Mouse (Mus musculus) CD8-positive naive resting alpha-beta T cell, adult 2 months (primary cell): Measurements from ENCODE around the gene Ube3c.
"Not testable (repeated sequence)": the region's sequence is repeated elsewhere in the genome, so short reads cannot be mapped to it uniquely, and the experiment has no call there.

Experiments
- DNase-seq, 2 experiments: peaks; one replicate each; pipeline ENCODE4 v3.0.0; 2022; ENCODE audit warnings: low read depth in 2 of 2, low spot score in 2 of 2

Gene Ube3c

DNA sequence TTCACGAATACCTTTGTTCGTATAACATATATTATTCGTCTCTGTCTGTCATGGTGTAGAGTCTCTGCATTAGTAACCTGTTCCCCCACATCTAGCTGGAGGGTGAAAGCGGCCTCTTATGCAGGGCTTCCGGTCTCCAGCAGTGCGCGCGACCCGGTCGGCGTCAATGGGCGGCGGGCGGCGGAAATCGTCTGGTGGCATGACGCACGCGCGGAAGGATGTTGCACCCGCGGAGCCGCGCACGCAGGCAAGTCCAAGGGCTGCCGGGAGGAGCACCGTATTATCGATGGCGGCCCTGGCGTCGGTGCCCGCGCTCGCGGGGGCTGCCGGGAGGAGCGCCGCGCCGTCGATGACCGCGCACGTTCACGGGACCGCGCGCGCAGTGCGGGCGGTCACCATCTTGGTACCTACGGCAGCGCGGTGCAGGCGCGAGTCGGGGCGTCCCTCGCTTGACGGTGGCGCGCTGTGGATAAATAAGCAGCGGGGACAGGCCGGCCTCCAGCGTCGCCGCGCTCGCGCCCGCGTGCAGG, at the start of gene Ube3c:
Ube3c (plus strand) TSS at position 395 of the 530 bp plus-strand sequence.
- peak; percentile 97 for DNase-seq

DNA sequence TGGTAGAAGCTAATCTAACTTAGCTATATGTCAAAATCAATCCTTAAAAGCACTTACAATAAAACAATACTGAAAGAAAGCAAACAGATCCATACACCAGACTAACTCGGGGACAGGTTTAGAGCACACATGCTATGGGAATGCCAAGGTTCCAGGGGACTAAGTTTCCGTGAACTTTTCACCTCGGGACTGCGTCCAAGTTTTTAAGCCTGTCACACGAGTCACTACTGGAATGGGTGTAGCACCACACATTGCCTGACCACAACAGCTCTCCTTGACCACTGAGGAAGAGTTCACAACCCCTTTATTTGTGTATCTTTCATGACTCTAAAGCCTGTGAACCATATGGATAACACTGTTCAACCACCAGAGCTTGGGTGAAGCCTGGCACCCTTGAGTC, 8.9 kb upstream of the Ube3c start:
- no peak for DNase-seq

DNA sequence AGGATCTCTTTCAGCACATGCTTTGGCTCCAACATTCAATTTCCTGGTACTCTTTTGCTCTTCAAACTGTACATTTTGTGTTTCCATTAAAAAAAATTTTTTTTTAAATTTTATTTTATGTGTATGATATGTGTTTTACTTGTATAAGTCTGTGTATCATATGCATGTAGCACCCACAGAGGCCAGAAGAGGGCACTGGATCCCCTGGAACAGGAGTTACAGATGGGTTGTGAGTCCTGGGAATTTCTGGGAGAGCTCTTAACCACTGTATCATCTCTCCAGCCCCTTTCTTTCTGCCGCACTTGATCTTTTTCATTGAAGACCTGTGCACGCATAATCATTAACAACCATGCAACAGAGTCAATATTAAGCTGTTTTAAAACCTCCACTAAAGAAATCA, 8.4 kb upstream of the Ube3c start:
- DNase-seq, result no peak

DNA sequence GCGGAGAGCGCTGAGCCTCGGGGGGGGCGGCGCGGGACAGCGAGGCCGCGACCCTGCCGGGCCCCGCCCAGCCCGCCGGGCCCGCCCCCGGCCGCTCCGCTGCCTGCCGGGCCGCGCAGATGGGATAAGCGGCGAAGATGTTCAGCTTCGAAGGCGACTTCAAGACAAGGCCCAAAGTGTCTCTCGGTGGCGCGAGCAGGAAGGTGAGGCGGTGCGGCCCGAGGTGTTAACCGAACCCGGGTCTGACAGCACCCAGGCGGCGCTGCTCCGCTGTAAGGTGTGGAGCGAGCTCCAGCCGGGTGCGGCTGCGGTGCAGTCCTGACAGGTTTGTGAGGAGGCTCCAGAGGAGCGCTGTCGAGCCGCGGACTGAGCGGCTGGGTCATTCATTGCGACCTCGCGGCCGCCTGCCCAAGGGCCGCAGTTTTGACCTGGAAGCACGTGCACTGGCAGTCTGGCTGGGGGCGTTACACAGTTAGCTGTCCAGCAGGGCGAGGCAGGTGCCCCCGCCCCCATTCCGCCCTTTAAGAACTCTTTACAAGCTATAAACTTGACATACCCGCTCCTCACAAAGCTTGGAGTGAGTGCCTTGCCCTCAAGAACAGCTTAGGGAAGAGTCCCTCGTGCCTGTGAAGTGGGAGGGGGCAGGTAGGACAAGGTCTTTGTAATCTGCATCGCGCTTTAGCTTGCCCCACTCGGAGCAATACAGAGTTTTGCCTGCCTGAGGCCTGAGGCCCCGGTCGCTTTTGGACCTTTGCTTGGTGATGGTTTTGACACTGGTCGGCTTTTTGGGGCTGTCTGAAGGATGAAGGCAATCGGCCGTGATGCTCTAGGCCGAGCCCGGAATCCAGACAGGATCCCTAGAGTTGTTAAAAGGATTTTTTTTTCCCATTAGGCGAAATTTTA, 587 bp downstream of the Ube3c start:
- DNase-seq, result no peak

DNA sequence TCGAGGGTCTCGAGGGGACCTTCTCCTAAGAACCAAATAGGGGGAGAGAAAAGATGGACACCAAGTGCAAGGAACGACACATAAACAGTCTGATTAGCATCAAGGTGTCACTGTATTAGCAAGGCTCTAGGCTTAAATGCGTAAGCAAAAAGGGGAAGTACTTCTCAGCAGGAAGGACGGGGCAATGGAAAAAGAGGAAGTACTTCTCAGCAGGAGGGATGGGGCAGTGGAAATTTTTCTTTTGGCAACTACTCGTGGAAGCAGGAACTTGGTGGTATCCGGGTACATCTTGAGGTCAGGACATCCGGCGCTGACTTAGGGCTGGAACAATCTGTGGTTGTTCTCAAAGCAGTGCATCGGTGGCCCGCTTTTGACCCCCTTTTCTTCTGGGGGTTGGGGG, 5.2 kb downstream of the Ube3c start:
- DNase-seq, result not testable (repeated sequence)

DNA sequence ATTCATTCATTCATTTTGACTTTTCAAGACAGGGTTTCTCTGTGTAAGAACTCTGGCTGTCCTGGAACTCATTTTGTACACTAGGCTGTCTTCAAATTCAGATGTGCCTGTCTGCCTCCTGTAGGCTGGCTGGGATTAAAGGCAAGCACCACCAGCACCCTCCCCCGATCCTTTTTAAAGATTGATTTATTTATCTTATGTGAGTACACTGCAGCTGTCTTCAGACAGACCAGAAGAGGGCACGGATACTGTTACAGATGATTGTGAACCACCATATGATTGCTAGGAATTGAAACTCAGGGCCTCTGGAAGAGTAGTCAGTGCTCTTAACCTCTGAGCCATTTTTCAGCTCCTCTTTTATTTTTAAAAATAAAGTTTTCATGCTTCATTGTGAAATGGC, 6.0 kb downstream of the Ube3c start:
- no peak for DNase-seq

DNA sequence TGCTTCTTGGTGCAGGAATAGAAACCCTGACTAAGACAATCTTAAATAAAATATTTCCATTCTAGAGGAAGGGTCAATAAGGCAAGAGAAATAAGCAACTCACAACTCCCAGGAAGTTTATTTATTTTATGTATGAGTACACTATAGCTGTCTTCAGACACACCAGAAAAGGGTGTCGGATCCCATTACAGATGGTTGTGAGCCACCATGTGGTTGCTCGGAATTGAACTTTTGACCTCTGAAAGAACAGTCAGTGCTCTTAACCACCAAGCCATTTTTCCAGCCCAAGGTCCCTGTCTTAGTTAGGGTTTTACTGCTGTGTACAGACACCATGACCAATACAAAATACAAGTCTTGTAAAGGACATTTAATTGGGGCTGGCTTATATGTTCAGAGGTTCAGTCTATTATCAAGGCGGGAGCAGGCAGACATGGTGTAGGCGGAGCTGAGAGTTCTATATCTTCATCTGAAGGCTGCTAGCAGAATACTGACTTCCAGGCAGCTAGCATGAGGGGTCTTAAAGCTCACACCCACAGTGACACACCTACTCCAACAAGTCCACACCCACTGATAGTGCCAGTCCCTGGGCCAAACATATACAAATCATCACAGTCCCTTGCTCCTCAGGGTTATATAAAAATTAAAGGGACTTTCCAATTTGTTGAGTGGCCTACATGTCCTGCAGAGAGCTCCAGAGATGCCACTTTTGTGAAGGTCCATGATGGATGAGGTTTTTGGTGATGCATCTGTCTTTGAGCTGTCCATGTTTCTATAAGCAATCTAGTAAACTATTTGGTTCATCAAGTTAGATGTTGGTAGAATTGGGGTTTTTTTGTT, 9.0 kb downstream of the Ube3c start:
- no peak for DNase-seq

DNA sequence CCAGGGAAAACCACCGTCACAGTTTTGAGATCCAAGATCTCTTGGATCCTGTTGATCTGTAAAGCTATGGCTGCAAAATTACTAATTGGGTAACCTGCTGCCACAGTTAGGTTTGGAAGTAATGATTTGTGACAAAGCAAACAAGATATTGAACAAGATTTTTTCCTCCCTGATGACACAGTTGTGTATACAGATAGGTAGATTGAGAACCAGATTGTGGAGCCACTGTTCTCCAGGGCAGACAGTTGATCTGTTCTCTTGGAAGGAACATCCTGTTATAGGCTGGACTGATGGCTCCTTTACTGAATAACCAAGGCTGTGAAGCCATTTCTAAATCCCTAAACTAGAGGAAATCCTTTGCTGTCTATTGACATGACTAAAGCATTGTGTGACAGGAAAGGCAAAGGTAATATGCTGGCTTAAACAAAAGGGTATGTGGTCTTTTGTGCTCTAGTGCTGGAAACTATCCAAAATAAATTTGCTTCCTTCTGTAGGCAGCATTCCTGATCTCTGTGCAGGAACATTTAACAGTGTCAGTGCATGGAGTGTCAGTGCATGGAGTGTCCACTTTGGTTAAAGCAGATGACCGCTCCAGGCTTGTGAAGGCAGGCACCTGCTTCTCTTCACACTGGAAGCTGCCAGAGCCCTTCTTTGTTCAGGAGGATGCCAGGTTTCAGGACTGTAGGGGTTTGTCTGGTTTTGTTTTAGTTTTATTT, 15.0 kb downstream of the Ube3c start:
- DNase-seq, result no peak

DNA sequence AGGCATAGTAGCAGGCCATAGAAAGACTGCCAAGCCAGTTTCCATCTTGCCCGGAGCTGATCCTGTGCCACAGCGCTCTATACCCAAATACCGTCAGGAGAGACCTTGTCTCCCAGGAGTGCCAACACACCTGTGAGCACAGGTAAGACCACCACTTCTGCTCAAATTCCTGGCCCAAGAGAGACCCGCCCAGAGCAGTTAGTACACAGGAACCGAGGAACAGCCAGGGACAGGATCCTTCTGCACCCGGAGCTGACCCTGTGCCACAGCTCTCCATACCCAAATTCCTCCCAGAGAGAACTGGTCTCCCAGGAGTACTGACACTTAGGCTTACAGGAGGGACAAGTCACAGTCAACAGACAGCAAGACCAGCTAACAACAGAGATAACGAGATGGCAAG, 23.1 kb downstream of the Ube3c start:
- DNase-seq, result not testable (repeated sequence)

DNA sequence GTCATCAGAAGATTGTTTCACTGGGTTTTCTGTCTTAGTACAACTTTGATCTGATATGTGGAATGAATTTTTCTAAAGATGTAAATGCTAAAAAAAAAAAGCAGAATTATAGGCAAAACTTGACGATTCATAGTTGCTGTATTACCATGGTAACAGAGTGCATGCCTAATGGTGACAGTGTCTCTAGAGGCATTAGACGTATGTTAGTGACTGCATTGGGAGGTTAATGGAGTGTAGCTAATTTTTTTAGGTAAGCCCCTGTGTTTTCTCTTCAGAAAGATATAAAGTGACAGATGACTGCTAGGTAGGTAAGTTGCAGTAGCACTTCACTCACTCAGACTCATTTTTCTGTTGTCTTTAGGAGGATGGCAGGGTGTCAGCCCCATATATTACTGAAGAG, 37.5 kb downstream of the Ube3c start:
- DNase-seq, result no peak

DNA sequence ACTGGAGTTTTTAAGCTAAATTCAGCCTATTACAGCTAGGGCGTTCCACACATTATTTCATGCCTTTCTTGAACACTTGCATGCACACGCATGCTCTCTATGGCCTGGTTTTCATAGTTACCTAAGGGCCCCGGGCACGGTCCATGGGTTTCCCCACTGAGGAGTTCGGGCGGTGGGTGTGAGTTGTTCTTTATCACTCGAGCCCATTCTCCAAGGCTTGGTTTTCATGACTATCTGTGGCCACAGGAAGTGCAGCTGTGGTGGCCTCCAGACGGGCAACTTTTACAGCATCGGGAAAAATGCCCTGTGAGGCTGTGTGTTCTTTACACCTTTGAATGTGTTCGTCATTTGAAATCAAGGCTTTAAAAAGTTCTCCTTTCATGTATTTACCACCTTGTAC, 56.6 kb downstream of the Ube3c start:
- DNase-seq, result no peak

DNA sequence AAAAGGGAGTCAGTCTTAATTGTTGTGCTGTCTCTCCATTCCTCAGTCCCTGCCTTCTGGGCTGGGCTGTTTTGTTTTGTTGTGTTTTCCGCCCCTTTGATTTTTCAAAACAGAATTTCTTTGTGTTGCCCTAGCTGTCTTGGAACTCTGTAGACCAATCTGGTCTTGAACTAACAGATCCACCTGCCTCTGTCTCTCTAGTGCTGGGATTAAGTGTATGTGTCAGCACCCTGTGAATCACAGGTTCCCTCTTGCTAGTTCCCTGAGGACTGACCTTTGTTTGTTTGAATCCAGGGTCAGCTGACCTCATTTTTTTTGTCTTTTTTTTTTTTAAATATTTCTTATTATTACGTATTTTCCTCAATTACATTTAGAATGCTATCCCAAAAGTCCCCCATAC, 60.9 kb downstream of the Ube3c start:
- no peak for DNase-seq

DNA sequence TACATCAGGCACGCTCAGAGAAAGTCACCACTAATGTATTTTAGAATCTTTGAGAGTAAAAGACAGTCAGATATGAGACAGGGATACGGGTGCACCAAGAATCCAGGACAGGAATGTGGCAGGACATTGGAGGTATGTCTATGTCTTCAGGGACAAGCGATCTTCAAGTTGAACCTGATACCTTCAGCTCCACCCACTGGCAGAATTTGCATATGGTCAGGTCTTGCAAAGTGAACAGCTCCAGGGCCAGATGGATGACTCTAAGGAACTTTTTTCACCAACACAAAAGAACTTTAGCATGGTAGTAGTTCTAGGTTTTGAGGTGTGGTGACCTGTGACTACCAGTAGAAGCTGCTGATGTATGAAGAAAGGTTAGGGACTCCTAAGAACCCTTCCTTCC, 62.7 kb downstream of the Ube3c start:
- no peak for DNase-seq

DNA sequence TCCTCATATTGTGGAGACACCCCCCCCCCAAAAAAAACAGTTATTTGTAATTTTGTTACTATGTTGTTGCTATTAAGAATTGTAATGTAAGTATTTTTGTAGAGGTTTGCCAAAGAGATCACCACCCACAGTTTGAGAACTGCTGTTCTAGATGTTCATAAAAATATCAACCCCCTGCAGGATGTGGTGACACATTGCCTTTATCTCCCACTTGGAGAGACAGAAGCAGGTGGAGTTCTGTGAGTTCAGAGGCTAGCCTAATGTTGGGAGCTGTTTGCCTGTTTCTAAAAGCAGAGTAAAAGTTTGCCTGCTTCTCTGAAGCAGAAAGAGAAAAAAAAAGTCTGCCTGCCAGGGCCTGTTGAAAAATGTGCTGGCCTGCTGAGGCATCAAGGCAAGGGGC, 67.3 kb downstream of the Ube3c start:
- no peak for DNase-seq

DNA sequence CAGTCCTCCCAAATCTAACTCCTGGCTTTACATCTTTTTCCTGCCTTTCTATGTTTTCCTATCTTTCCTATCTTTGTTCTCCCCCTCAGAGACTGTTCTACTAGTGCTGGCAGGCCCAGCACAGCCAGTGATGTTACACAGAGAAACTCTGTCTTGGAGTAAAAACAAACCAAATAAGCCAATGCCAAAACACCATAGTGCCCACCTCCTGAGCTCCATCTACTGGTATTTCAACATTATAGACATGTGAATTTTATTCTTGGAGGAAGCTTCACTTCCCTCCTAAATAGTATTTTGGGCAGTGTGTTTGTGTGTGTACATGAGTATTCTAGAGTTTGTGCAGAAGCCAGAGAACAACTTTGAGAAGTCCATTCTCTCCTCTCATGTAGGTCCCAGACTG, 67.8 kb downstream of the Ube3c start:
- no peak for DNase-seq

DNA sequence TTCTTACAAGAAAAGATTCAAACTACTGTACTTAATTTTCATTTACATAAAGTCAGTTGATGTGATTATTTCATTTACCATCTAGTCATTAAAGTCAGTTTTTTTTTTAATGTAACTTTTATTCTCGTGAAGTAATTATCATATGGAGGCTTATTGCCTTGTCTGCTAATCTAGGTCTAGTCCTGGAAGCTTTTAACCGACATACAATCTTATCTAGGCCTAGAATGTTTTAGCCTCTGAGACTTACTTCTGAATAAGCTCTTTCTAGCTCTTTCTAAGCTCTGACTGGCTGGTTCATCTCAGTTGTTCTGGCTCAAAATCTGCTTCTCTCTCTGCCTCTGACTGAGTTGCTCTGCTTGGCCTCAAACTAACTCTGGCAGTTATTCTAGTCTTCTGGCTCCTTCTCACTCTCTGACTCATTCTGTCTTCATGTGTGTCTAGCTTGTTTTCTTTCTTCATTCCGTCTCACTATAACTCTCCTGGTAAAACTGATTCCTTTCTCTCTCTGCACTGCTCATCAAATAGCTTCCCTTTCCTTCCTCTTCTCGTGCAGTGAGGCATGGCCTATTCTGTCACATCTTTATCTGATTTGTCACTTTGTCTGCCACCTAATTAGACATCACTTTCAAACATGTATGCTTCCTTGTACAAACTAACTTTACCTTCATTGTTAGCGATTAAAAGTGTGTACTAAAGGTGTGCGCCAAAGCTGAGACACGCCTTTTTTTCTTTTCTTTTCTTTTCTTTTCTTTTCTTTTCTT, 72.3 kb downstream of the Ube3c start:
- no peak for DNase-seq

DNA sequence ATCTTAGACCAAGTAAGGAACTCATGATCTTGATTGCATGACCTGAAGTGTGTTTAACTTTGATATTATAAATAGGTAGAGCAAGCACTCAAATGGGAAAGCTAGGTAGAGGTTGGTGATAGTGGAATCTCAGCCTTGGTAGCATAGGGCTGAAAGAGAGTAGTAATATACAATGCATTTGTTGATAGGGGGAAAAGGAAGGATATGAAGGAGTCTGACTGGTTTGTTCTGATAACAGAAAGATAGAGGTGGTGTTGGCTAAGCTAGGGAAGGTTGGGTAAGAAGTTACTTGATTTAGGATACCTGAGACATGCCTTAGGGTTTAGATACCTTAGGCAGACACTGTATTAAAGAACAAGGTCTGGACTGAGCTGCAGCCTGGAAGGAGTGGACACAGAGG, 82.7 kb downstream of the Ube3c start:
- DNase-seq, result no peak

DNA sequence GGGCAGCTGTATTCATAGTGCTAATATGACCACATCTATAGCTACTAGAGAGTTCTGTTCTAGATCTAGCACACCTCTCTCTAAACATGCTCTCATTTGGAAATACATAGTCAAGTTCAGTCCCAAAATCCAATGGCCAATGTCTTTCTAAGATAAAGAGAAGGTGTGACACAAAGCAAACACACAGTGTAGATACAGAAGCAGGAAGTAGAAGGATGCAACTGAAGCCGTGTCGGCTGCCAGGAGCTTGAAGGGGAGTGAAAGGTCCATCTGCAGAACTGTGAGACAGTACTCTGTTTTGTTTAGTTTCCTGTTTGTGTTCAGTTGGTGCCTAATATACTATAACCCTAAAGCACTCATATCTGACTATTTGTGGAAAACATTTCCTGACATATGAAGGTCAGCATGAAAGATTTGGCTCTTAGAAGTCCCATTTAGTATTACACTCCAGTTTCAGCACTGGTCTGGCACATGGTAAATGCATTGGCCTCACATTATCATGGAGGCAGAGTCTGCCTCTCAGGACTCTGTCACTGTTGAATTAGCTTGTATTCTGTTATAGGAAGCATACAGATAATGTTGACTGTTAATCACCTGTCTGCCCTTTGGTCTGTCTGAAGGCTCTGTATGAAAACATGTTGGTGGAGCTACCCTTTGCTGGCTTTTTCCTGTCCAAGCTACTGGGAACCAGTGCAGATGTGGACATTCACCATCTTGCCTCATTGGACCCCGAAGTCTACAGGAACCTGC, 88.7 kb downstream of the Ube3c start:
- DNase-seq, result no peak

DNA sequence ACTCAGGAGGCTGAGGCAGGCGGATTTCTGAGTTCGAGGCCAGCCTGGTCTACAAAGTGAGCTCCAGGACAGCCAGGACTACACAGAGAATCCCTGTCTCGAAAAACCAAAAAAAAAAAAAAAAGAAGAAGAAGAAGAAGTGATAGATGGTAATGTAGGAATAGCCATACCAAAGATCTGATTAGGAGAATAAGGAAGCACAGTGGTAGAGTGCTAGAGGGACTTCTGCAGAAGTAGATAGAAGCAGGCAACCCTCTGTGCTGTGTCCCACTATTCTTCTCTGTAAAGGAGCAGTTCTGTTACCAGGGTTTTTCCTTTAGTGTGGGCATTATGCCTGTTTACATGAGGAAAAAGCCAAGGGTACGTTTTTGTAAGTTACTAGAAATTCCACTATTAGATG, 92.2 kb downstream of the Ube3c start:
- DNase-seq, result not testable (repeated sequence)

DNA sequence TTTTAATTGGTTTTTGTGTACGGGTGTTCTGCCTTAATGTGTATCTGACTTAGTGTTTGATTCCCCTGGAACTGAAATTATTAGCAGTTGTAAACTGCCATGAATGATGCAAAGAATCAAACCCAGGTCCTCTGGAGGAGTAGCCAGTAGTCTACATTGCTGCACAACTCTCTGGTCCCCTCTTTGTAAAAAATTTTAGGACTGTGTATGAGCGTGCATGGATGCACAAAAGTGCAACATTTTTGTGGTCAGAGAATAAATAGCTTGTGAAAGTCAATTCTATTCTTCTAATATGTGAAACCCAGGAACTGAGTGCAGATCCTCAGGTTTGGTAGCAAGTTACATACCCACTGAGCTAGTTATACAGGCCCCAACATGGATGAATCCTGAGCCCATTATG, 96.3 kb downstream of the Ube3c start:
- no peak for DNase-seq
